In the genomic region with DNA sequence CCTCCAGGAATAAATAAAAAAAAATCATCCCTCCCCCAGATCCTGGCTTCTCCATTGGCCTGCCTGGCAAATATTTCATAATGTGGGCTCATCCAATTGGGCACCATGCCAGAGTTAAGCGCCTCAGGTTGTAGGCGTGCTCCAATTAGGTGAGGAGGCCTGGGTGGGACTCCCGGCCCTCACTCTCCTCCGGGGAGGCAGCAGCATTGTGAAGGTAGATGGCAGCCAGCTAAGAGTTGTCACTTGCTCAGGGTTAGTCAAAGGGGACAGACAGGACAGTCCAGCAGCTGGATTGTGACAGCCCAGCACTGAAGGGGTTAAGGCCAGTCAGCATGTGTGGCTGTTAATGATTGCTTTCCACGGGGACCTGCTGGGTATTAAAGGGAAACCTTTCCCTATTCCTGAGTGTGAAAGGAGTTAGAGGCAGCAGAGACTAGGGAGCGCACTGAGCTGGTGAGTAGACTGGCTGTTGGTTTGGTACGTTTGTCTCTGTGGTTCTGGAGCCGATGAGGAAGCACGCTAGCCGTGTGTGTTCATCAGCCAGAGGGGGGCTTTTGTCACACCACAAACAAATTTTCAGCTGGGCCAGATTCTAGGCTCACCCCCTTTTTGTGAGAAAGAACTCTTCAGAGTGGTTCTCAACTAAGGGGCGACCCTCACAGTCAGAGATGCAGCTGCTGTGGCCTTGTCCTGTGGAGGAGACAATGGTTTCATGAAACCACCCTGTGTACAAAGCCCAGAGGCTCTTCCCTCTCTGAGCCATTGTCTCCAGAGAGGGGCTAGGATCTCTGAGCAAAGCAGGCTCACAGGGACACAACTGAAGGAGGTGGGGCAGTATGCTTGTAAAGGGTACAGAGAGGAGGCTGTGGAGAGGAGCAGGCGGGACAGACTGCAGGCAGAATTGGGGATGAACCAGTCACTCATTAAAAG, we compare ENCODE assay signal across 9 mouse cellular contexts.
DNase-seq lines count a peak whose midpoint lies in the region; ATAC-seq and TF ChIP-seq lines count a peak whose summit lies in the region.
"Had no signal": no experiment of that assay in that cellular context is flagged by ENCODE, and none has a peak within 500 bp of the region (broad histone marks: within the 10 kb centered on the region; RNA-seq: fewer than 3 reads in every experiment).

No protein-coding gene starts in this region.

- WGBS in embryonic facial prominence, embryonic 14.5 days, result 34% methylated on average over 12 of the region's 12 CpGs
- WGBS in hindbrain, embryonic 16.5 days, result 20% methylated on average over 12 of the region's 12 CpGs
- WGBS in liver, adult 2 months, result 11% methylated on average over 12 of the region's 12 CpGs
- WGBS in neural tube, embryonic 12.5 days, result 20% methylated on average over 12 of the region's 12 CpGs

- H3K79me2 ChIP-seq in liver, adult 2 months (ENCODE audit: control insufficient read depth, insufficient read depth, low read length), result peaks cover 17% of the 10 kb centered on the region; the same call in 1 of the 2 replicates

- no peak overlapping the region for H3K9ac ChIP-seq in embryonic facial prominence, embryonic 14.5 days (ENCODE audit: low read depth, low read length)
- peak overlapping the region; percentile 22 for H3K9ac ChIP-seq in hindbrain, embryonic 16.5 days (ENCODE audit: low read depth, low read length)
- peak overlapping the region; percentile 84 for H3K9ac ChIP-seq in liver, adult 2 months (ENCODE audit: low read depth, low read length)
- H3K9ac ChIP-seq in neural tube, embryonic 12.5 days, result peak overlapping the region; percentile 39

- peaks cover 25% of the 10 kb centered on the region for H3K4me1 ChIP-seq in embryonic facial prominence, embryonic 14.5 days (ENCODE audit: control insufficient read depth, insufficient read depth, low read length)
- peaks cover 19% of the 10 kb centered on the region for H3K4me1 ChIP-seq in hindbrain, embryonic 16.5 days (ENCODE audit: control insufficient read depth, insufficient read depth, low read depth, low read length)
- H3K4me1 ChIP-seq in liver, adult 2 months (ENCODE audit: control insufficient read depth, insufficient read depth, low read length), result peaks cover 25% of the 10 kb centered on the region
- H3K4me1 ChIP-seq in neural tube, embryonic 12.5 days, result peaks cover 40% of the 10 kb centered on the region

- no peak for TF ChIP-seq CTCF in liver, adult 2 months (IDR thresholded peaks at IDR 0.05; ENCODE audit: low read depth, low read length)

- peak overlapping the region; percentile 26 for H3K4me2 ChIP-seq in embryonic facial prominence, embryonic 14.5 days (ENCODE audit: low read depth, low read length)
- H3K4me2 ChIP-seq in hindbrain, embryonic 16.5 days (ENCODE audit: low read length), result peak overlapping the region; percentile 7; the same call in 1 of the 2 replicates
- peak overlapping the region; percentile 51 for H3K4me2 ChIP-seq in neural tube, embryonic 12.5 days (replicated peaks)

- ATAC-seq in embryonic facial prominence, embryonic 14.5 days (ENCODE audit: low read depth), result peak; percentile 55
- peak; percentile 51; the same call in 1 of the 2 replicates for ATAC-seq in hindbrain, embryonic 16.5 days
- ATAC-seq in neural tube, embryonic 12.5 days (ENCODE audit: low FRiP score, low read depth), result peak; percentile 79

- no peaks in the 10 kb centered on the region for H3K27me3 ChIP-seq in embryonic facial prominence, embryonic 14.5 days (replicated peaks; ENCODE audit: control insufficient read depth, insufficient read depth, low read length)
- H3K27me3 ChIP-seq in hindbrain, embryonic 16.5 days (replicated peaks; ENCODE audit: control insufficient read depth, insufficient read depth, low read length), result no peaks in the 10 kb centered on the region
- H3K27me3 ChIP-seq in liver, adult 2 months (ENCODE audit: control insufficient read depth, insufficient read depth, low read length), result no peaks in the 10 kb centered on the region
- no peaks in the 10 kb centered on the region for H3K27me3 ChIP-seq in neural tube, embryonic 12.5 days (replicated peaks)

- H3K9me3 ChIP-seq in embryonic facial prominence, embryonic 14.5 days (ENCODE audit: control insufficient read depth, low read length), result no peaks in the 10 kb centered on the region
- H3K9me3 ChIP-seq in hindbrain, embryonic 16.5 days (ENCODE audit: control insufficient read depth, low read length), result no peaks in the 10 kb centered on the region
- no peaks in the 10 kb centered on the region for H3K9me3 ChIP-seq in neural tube, embryonic 12.5 days

- no peaks in the 10 kb centered on the region for H3K36me3 ChIP-seq in embryonic facial prominence, embryonic 14.5 days (ENCODE audit: control insufficient read depth, insufficient read depth, low read length)
- H3K36me3 ChIP-seq in hindbrain, embryonic 16.5 days (ENCODE audit: control insufficient read depth, insufficient read depth, low read length), result no peaks in the 10 kb centered on the region
- H3K36me3 ChIP-seq in liver, adult 2 months (ENCODE audit: control insufficient read depth, insufficient read depth, low read length), result peaks cover 3% of the 10 kb centered on the region; the same call in 1 of the 2 replicates
- no peaks in the 10 kb centered on the region for H3K36me3 ChIP-seq in neural tube, embryonic 12.5 days

- H3K4me3 ChIP-seq in embryonic facial prominence, embryonic 14.5 days (ENCODE audit: low read depth, low read length), result no peak overlapping the region
- H3K4me3 ChIP-seq in hindbrain, embryonic 16.5 days (ENCODE audit: low read length), result no peak overlapping the region
- H3K4me3 ChIP-seq in liver, adult 2 months (ENCODE audit: insufficient read depth, low read depth, low read length), result peak overlapping the region; percentile 62
- peak overlapping the region; percentile 24 for H3K4me3 ChIP-seq in neural tube, embryonic 12.5 days
- H3K4me3 ChIP-seq: myocyte had no signal

- peak; percentile 76 for TF ChIP-seq POLR2A in liver, adult 2 months (IDR thresholded peaks at IDR 0.05; ENCODE audit: extremely low read depth, insufficient read depth, low read length)

- H3K27ac ChIP-seq in embryonic facial prominence, embryonic 14.5 days (replicated peaks; ENCODE audit: low read depth, low read length), result peak overlapping the region; percentile 48; the same call in 1 of the 2 replicates
- H3K27ac ChIP-seq in hindbrain, embryonic 16.5 days (ENCODE audit: low read depth, low read length), result peak overlapping the region; percentile 4
- H3K27ac ChIP-seq in liver, adult 2 months (replicated peaks; ENCODE audit: insufficient read depth, low read depth, low read length), result peak overlapping the region; percentile 96
- peak overlapping the region; percentile 61; the same call in 1 of the 2 replicates for H3K27ac ChIP-seq in neural tube, embryonic 12.5 days

- DNase-seq in embryo, embryonic 10 days (ENCODE audit: low spot score), result peak; percentile 51
- no peak for DNase-seq in embryo, embryonic 9.5 days (ENCODE audit: extremely low spot score)
- DNase-seq in embryonic facial prominence, embryonic 14.5 days (ENCODE audit: low spot score), result peak; percentile 79
- DNase-seq in liver, adult 2 months (ENCODE audit: extremely low read depth, low read depth, low spot score), result peak; percentile 91
- no peak for DNase-seq in frontal cortex, postnatal 25 days (ENCODE audit: low spot score in 2 of 2)
- no peak for DNase-seq in spleen, adult 12 weeks (ENCODE audit: low spot score)

Comparison
In these comparisons a context has a peak if more than half of its experiments do, and no peak if none do; other contexts are left out.
1. DNase-seq: peak in embryo, embryonic 10 days (single experiment), embryonic facial prominence, embryonic 14.5 days (single experiment) and liver, adult 2 months (single experiment); none in embryo, embryonic 9.5 days (single experiment), frontal cortex, postnatal 25 days (0 of 2) and spleen, adult 12 weeks (single experiment).
2. H3K27ac ChIP-seq: peak in every context shown above with its lines; median percentile 96 in liver, adult 2 months; 61 in neural tube, embryonic 12.5 days; 48 in embryonic facial prominence, embryonic 14.5 days; 4 in hindbrain, embryonic 16.5 days.
3. H3K4me3 ChIP-seq: peak in liver, adult 2 months (single experiment) and neural tube, embryonic 12.5 days (single experiment); none in embryonic facial prominence, embryonic 14.5 days (single experiment) and hindbrain, embryonic 16.5 days (single experiment).
4. Peak in every context shown above with its lines, with median percentiles within 50 percentile points of each other: ATAC-seq and H3K4me2 ChIP-seq.